Mouse (Mus musculus) embryonic fibroblast, embryonic 13.5 days (primary cell): ENCODE measurements at regions not wholly inside any gene's neighbourhood (a gene's known extent, or its start where the extent isn't known, plus 50 kb on each side); places are given as distances from the start of the nearest gene placed in this dataset.

ENCODE experiments used
- CTCF ChIP-seq: IDR thresholded peaks from 2 replicates; pipeline ENCODE4 v1.5.1; 2011; ENCODE audit warnings: mild to moderate bottlenecking, control low read depth, low read length, moderate library complexity, borderline replicate concordance; ENCODE audit not compliant: insufficient read depth
- POLR2A ChIP-seq: IDR thresholded peaks from 2 replicates; pipeline ENCODE4 v1.6.1; 2011; ENCODE audit warnings: low read depth, mild to moderate bottlenecking, control low read depth, low read length, moderate library complexity

- TF ChIP-seq CTCF = no peak
- no peak for TF ChIP-seq POLR2A
Measured at GRCm38 (mm10) chr6:84404695-84405094, 189.0 kb downstream of the Cyp26b1 start.
